Mouse (Mus musculus) midbrain, embryonic 14.5 days (tissue): ENCODE data around the gene Cldn14. TPM values are rescaled to one million over a fixed set of nuclear protein-coding genes. Genes with fewer than 3 reads are reported as not detected.
A peak's percentile ranks its signal among the peaks of the same experiment; 100 is the strongest.

Experiments
- ATAC-seq: fragments of 200-750 bp; cut with Nextera tagmentation; 2 replicates; pipeline ENCODE4 v1.8.0; 2017; ENCODE audit warnings: moderate number of reproducible peaks, moderate library complexity; ENCODE audit not compliant: low FRiP score, low TSS enrichment
- DNase-seq: peaks from one replicate; pipeline ENCODE4 v3.0.0-alpha.2; 2015
- H3K27ac ChIP-seq: fragments of 300-500 bp; sonication (generic); replicated peaks from 2 replicates; pipeline ENCODE4 v1.5.1; 2014; ENCODE audit warnings: mild to moderate bottlenecking, low read depth, low read length, moderate library complexity
- H3K27me3 ChIP-seq: fragments of 300-500 bp; sonication (generic); 2 replicates; pipeline ENCODE4 v1.6.1; 2014; ENCODE audit warnings: low read length, control low read depth, mixed read lengths; ENCODE audit not compliant: control insufficient read depth, insufficient read depth
- H3K36me3 ChIP-seq: fragments of 300-500 bp; sonication (generic); 2 replicates; pipeline ENCODE4 v1.6.1; 2014; ENCODE audit warnings: low read length, control low read depth; ENCODE audit not compliant: control insufficient read depth, insufficient read depth
- H3K4me1 ChIP-seq: fragments of 300-500 bp; sonication (generic); 2 replicates; pipeline ENCODE4 v1.6.1; 2014; ENCODE audit warnings: mild to moderate bottlenecking, antibody characterized with exemption, low read length, control low read depth; ENCODE audit not compliant: control insufficient read depth, insufficient read depth
- H3K4me2 ChIP-seq: fragments of 300-500 bp; sonication (generic); 2 replicates; pipeline ENCODE4 v1.6.1; 2014; ENCODE audit warnings: mild to moderate bottlenecking, low read length, moderate library complexity
- H3K4me3 ChIP-seq: fragments of 300-500 bp; sonication (generic); replicated peaks from 2 replicates; pipeline ENCODE4 v1.5.1; 2014; ENCODE audit warnings: low read depth, low read length
- H3K9ac ChIP-seq: fragments of 300-500 bp; sonication (generic); replicated peaks from 2 replicates; pipeline ENCODE4 v1.6.1; 2014; ENCODE audit warnings: mild to moderate bottlenecking, low read length, moderate library complexity
- H3K9me3 ChIP-seq: fragments of 300-500 bp; sonication (generic); 2 replicates; pipeline ENCODE4 v1.6.1; 2016; ENCODE audit warnings: low read length, control low read depth, mixed read lengths; ENCODE audit not compliant: control insufficient read depth
- WGBS: fragments of 180-500 bp; shearing (Covaris S2); extraction: QIAGEN DNeasy Blood & Tissue Kit; methylation state at CpG from one replicate; pipeline ENCODE4 v1.1.7; 2014; 5-methylcytosine and 5-hydroxymethylcytosine counted together
- polyA plus RNA-seq: library from polyadenylated mRNA; unstranded; fragments of >200 nt; fragmentation: Nextera tagmentation; extraction: Ambion mirVana; gene quantifications from 2 replicates; pipeline ENCODE4 v1.2.1, GENCODE M21; 2014

The Cldn14 gene
- polyA plus RNA-seq, 1 experiment from 2014 or later = not detected

DNA sequence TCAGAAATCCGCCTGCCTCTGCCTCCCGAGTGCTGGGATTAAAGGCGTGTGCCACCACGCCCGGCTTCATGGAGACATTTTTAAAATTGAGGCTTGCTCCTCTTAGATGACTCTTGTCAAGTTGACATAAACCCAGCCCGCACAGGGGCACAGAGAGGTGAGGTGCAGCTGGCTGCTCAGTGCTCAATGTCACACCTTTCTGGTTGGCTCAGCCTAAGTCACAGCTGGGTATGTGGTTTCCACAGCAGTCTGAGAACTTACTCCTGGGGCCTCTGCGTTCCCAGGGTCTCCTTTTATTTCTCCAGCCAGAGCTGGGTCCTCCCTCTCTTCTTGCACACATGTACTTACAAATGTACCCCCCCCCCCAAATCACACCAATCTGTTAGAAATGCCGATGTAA, 100.4 kb downstream of the Cldn14 start:
- H3K4me2 ChIP-seq = no peak overlapping the region
- no peak for DNase-seq
- no peaks in the 10 kb centered on the region for H3K36me3 ChIP-seq
- H3K9ac ChIP-seq = no peak overlapping the region
- 92% methylated on average over 8 of the region's 8 CpGs for WGBS
- no peak for ATAC-seq
- no peaks in the 10 kb centered on the region for H3K9me3 ChIP-seq
- H3K27ac ChIP-seq = no peak overlapping the region
- no peaks in the 10 kb centered on the region for H3K4me1 ChIP-seq
- no peak overlapping the region for H3K4me3 ChIP-seq
- H3K27me3 ChIP-seq = no peaks in the 10 kb centered on the region

DNA sequence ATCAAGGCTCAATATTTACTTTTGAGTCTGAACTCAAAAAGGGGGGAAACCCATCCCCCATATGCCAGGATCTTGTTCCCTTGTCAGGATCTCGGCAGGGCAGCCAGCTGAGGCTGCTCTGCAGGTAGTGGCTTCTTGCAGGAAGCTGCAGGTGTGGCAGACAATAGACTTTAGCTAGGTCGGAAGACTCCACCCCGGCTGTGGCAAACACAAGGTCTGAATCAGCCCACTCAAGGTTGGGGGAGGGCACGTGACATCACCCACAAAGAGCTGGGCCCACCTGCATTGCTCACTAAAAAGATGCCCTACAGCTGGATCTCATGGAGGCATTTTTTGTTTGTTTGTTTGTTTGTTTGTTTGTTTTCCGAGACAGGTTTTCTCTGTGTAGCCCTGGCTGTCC, 100.9 kb downstream of the Cldn14 start:
- H3K9me3 ChIP-seq = no peaks in the 10 kb centered on the region
- 85% methylated on average over 5 of the region's 5 CpGs for WGBS
- DNase-seq = no peak
- H3K9ac ChIP-seq = no peak overlapping the region
- no peak overlapping the region for H3K4me3 ChIP-seq
- no peaks in the 10 kb centered on the region for H3K27me3 ChIP-seq
- no peak overlapping the region for H3K4me2 ChIP-seq
- ATAC-seq = no peak
- H3K36me3 ChIP-seq = no peaks in the 10 kb centered on the region
- no peak overlapping the region for H3K27ac ChIP-seq
- H3K4me1 ChIP-seq = no peaks in the 10 kb centered on the region

DNA sequence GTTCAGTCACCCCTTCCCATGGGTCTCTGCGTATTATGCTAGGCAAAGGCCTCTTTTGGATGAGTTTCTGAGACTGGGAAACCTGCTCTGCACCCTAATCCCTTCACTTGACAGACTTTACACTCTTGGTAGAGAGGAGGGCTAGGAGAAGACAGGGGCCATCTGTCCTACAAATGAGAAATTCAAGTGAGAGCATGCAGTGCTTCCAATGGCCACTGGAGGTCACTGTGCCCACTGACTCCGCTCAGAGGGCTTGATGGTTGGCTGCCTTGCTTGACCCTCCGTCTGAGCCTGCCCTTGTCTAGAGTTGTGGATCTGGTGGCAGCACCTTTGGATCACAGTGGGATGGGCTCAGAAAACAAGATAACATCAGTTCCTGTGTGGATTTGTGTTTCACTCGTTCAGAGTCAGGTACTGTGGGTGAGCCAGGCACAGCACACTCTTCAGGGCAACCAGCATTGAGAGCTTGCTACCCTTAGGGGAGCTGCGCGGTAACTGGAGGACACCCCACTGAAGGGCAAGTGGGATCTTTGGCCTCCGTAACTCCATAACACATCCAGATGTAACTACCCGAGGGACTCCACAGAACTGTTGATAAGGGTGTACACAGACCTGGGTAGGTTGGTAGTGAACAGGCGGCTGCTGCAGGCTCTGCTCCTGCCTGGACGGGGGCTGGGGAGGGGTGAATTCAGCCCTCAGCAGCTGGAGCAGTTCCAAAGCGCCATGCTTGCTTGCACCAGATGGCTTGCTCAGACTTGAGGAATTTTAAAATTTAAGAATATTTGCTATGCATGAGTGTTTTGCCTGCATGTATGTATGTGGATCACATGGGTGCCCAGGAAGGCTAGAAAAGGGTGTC, 102.3 kb downstream of the Cldn14 start:
- no peaks in the 10 kb centered on the region for H3K9me3 ChIP-seq
- peak; percentile 77 for DNase-seq
- no peaks in the 10 kb centered on the region for H3K4me1 ChIP-seq
- H3K36me3 ChIP-seq = peaks cover 2% of the 10 kb centered on the region; the same call in 1 of the 2 replicates
- H3K9ac ChIP-seq = no peak overlapping the region
- 71% methylated on average over 11 of the region's 11 CpGs for WGBS
- H3K4me3 ChIP-seq = no peak overlapping the region
- no peaks in the 10 kb centered on the region for H3K27me3 ChIP-seq
- no peak overlapping the region for H3K27ac ChIP-seq
- no peak for ATAC-seq
- H3K4me2 ChIP-seq = no peak overlapping the region

DNA sequence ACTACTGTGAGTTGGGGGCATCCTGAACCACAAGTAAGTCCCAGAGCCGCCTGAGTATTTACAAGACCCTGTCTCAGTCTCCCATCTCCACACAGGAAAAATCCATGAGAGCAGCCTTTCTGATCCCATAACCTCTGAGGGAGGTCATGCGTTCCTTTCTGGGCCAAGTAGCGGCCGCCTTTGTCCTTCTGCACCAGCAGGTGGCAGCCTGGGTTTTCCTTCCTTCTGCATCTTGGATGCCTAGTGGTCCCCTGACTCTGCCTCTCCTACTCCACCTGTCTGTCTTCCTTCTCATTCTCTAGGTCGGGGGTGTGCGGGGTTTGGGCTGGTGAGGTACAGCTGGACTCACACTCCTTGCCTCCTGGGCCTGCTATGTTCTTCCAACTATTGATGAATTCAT, 105.6 kb downstream of the Cldn14 start:
- 74% methylated on average over 6 of the region's 6 CpGs for WGBS
- DNase-seq (peak; percentile 31), ATAC-seq (no peak)
- Histone ChIP-seq H3K27ac (no peak overlapping the region), H3K4me2 (no peak overlapping the region), H3K9ac (no peak overlapping the region), H3K4me3 (no peak overlapping the region), H3K27me3 (no peaks in the 10 kb centered on the region), H3K36me3 (peaks cover 12% of the 10 kb centered on the region), H3K9me3 (no peaks in the 10 kb centered on the region), H3K4me1 (no peaks in the 10 kb centered on the region)

DNA sequence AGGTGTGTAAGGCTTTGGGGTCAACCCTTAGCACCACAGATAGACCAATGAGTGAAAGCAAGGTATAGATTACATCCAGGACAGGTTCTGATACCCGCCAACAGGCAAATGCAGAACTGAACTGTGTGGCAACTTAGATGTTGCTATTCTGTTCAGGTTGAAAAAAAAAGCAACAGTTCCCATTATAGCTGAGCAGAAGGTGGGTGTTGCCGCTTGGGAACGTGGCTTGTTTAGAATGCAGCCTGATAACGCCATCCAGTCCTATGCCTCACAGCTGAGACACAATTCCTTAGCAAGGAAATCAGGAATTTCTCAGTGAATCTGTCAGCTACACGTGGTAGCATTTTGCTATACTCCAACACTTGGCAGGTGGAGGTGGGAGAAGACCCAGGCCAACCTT, 115.4 kb downstream of the Cldn14 start:
- H3K4me3 ChIP-seq = no peak overlapping the region
- H3K9ac ChIP-seq = no peak overlapping the region
- H3K36me3 ChIP-seq = peaks cover 10% of the 10 kb centered on the region; the same call in 1 of the 2 replicates
- no peak overlapping the region for H3K4me2 ChIP-seq
- no peaks in the 10 kb centered on the region for H3K27me3 ChIP-seq
- 95% methylated on average over 5 of the region's 5 CpGs for WGBS
- ATAC-seq (no peak), DNase-seq (no peak)
- H3K9me3 ChIP-seq = no peaks in the 10 kb centered on the region
- H3K27ac ChIP-seq = no peak overlapping the region
- H3K4me1 ChIP-seq = no peaks in the 10 kb centered on the region

DNA sequence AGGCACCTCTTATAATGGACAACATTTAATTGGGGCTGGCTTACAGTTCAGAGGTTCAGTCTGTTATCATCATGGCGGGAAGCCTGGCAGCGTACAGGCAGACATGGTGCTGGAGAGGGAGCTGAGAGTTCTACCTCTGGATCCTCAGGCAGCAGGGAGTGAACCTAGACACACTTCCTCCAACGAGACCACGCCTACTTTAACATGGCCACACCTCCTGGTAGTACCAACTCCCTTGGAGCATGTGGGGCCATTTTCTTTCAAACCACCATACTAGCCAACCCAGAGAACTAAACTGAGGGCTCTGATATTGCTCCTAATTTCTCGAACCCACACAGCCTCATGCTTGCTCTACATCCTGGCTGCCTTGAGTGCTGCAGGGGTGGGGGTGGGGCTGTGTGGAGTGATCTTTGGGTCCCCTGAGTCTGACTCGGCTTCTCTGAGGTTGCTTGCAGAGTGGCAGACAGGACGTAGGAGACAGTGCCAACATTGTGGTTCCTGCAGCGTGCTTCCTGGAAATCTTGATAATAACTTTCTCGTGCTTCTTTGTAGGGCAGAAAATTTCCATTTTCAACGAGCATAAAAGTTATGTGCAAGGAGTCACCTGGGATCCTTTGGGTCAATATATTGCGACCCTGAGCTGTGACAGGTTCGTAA, 117.6 kb downstream of the Cldn14 start:
- Histone ChIP-seq H3K4me2 (no peak overlapping the region), H3K27ac (no peak overlapping the region), H3K27me3 (no peaks in the 10 kb centered on the region), H3K4me3 (no peak overlapping the region), H3K36me3 (peaks cover 12% of the 10 kb centered on the region; the same call in 1 of the 2 replicates), H3K9me3 (no peaks in the 10 kb centered on the region), H3K4me1 (no peaks in the 10 kb centered on the region), H3K9ac (no peak overlapping the region)
- WGBS = 91% methylated on average over 12 of the region's 12 CpGs
- ATAC-seq (no peak), DNase-seq (no peak)

DNA sequence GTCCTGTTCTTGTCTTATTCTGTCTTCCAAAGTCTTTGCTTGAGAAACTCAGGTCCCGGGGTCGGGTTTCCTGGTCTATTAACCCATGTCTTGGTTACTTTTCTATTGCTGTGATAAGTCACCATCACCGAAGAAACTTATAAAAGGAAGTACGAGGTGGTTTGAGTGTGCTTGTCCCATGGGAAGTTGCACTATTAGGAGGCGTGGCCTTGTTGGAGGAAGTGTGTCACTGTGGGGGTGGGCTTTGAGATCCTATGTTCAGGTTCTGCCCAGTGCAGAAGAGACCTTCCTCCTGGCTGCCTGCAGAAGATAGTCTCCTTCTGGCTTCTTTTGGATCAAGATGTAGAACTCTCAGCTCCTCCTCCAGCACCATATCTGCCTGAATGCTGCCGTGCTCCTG, 120.2 kb downstream of the Cldn14 start:
- WGBS = 96% methylated on average over 6 of the region's 6 CpGs
- Histone ChIP-seq H3K27me3 (no peaks in the 10 kb centered on the region), H3K4me2 (no peak overlapping the region), H3K9ac (no peak overlapping the region), H3K4me3 (no peak overlapping the region), H3K4me1 (no peaks in the 10 kb centered on the region), H3K27ac (no peak overlapping the region), H3K9me3 (no peaks in the 10 kb centered on the region), H3K36me3 (peaks cover 12% of the 10 kb centered on the region; the same call in 1 of the 2 replicates)
- no peak for DNase-seq
- no peak for ATAC-seq

DNA sequence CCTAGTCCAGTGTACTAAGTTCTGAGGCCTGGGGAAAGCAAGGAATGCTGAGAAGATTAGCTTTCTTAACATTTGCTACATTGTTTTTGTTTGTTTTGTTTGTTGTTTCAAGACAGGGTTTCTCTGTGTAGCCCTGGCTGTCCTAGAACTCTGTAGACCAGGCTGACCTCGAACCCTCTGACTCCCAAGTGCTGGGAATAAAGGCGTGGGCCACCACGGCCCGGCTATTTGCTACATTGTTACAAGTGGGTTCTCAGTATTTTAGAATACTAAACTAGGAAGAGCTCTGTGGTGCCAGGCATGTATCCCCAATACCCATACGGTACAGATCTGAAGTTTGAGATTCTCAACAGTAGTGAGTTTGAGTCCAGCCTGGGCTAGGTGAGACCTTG, 123.9 kb downstream of the Cldn14 start:
- H3K9ac ChIP-seq = no peak overlapping the region; the same call in 1 of the 2 replicates

More for the DNA sequence above, 123.9 kb downstream of the Cldn14 start:
- Histone ChIP-seq H3K27me3 (no peaks in the 10 kb centered on the region), H3K9me3 (no peaks in the 10 kb centered on the region), H3K4me2 (peak overlapping the region; percentile 93), H3K4me3 (peak overlapping the region; percentile 68), H3K36me3 (0 out of 2 replicates have a peak, but pooled peaks cover 5% of the 10 kb centered on the region), H3K4me1 (no peaks in the 10 kb centered on the region), H3K27ac (no peak overlapping the region)
- no peak for DNase-seq
- 44% methylated on average over 5 of the region's 5 CpGs for WGBS
- ATAC-seq = no peak
